Mouse (Mus musculus): ENCODE measurements around the gene Rtn1. TPM values are rescaled to one million over a fixed set of nuclear protein-coding genes. Genes with fewer than 3 reads are reported as not detected.
A peak's percentile ranks its signal among the peaks of the same experiment; 100 is the strongest.

The Rtn1 gene
- total RNA-seq (2018; cell fraction: chromatin; rRNA removed), result 1 to 10 TPM in 12 of 26 experiments, under 1 TPM in 14; 0.33 to 5.9 (median 0.90) TPM
- 1 to 10 TPM in 16 of 26 experiments, under 1 TPM in 10; 0.68 to 2.0 (median 1.1) TPM for total RNA-seq (2018; cell fraction: cytosol; rRNA removed)
- total RNA-seq (2018; cell fraction: nucleus; rRNA removed), result 1 to 10 TPM in 25 of 26 experiments, under 1 TPM in 1; 0.99 to 7.8 (median 2.0) TPM
- polyA plus RNA-seq (2018), result 0.77 to 2.3 TPM (median 0.85 TPM) in 3 replicates

DNA sequence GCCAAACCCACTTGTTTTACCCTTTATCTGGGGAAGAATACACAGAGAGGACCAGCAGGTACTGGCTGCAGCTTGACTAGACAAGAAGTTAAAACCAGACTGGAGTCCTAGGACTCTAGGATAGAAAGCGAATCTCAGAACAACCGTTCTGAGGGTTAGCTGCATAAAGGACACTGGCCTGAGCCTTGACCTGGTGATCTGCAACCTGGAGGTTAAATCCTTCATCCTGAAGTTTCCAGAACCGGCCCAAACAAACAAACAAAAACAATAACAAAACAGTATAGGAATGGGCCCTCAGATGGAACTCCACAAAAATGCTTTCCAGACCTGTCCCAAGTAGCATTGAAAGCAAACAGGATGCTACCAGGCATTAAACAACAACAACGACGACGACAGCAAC is at the start of gene Rtn1:
Gene Rtn1 (minus strand): TSS at position 101 of the 400 bp plus-strand sequence.
- Histone ChIP-seq H3K36me3 (ENCODE audit: inconsistent target) (no peaks in the 10 kb centered on the region), H3K4me3 (ENCODE audit: inconsistent target) (peak within 1 kb of the TSS; percentile 34), H3K27ac (no peak within 1 kb of the TSS), H3K79me2 (ENCODE audit: inconsistent target) (no peaks in the 10 kb centered on the region)
- WGBS (ENCODE audit: missing documents), result 54% methylated on average over 6 of the region's 6 CpGs

DNA sequence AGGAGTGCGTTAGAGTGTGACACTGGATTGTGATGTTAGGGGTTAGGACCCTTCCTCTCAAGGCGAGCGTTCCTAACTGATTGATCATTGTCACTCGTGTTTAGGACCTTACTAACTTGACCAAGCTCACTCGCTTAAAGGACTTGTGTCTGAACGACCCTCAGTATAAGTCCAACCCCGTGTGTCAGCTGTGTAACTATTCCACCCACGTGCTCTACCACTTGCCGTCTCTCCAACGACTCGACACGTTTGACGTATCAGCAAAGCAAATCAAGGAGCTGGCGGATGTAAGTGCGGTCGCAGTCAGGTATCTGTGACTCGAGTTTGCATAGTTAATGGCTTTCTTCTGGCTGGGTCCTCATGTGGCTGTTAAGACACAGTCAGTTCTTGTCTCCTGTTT is 45.1 kb upstream of the Rtn1 start:
- no peaks in the 10 kb centered on the region for H3K36me3 ChIP-seq (ENCODE audit: inconsistent target)
- no peaks in the 10 kb centered on the region for H3K79me2 ChIP-seq (ENCODE audit: inconsistent target)
- no peak overlapping the region for H3K4me3 ChIP-seq (ENCODE audit: inconsistent target)
- WGBS (ENCODE audit: missing documents), result 94% methylated on average over 17 of the region's 17 CpGs
- H3K27ac ChIP-seq, result no peak overlapping the region

DNA sequence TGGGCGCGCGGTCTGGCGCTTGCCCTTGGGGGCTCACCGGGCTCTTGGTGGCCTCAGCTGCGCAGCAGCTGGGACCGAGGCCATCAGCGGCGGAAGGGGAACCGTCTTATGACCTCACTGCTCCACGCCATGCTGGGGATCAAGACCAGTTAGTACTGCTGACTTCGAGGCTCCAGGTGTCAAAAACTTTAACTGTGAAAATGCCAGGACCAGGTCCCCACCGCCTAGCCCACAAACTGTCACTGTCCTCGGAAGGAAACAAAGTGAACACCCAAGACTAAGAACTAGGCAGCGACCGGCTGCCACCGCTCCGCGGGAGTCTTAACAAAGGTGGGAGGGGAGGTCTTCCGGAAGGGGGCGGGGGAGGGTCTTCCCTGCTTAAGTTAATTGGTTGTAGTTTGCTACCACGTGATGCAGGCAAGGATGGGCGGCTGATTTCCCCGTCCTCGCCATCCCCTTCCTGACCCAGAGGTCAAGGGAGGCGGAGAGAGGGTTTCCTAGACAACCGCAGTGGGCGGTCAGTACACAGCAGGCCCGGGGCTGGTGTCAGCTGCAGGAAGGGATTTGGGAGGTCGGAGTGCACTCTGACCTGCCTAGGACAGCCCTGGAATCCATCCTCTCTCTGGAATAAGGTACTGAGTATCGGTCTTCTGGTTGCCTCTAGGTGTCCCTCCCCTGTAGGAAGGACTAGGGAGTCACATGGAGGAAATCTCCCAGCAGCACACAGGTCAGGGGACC is 33.2 kb upstream of the Rtn1 start, which contains the start of gene Lrrc9:
Gene Lrrc9 (plus strand): TSS at position 28 of the 738 bp plus-strand sequence.
- Histone ChIP-seq H3K4me3 (ENCODE audit: inconsistent target) (no peak within 1 kb of the TSS), H3K36me3 (ENCODE audit: inconsistent target) (no peaks in the 10 kb centered on the region), H3K27ac (no peak within 1 kb of the TSS), H3K79me2 (ENCODE audit: inconsistent target) (no peaks in the 10 kb centered on the region)
- WGBS (ENCODE audit: missing documents), result 10% methylated on average over 31 of the region's 31 CpGs

DNA sequence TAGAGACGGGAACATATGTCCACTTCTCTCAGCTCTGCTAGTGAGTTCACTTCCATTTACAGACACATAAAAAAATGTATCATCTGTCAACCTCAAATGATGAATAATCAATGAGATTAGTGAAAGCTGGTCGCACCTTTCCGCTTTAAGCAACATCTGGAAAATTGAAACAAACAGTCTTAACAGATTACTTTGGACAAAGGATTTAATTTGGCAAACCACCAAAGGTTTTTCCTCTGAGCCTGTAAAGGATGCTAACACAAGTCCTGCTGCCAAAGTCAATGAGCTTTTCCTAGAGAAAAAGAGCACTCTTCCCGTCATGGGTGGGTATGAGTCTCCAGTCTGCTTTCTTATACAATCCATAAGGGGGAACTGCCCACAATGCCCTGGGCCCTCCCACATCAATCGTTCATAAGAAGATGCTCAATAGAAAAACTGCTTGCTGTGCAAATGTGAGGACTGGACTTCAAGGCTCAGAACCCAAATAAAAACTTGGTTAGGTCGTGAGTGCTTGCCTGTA is 30.2 kb upstream of the Rtn1 start:
- Histone ChIP-seq H3K27ac (no peak overlapping the region), H3K4me3 (ENCODE audit: inconsistent target) (no peak overlapping the region), H3K36me3 (ENCODE audit: inconsistent target) (no peaks in the 10 kb centered on the region), H3K79me2 (ENCODE audit: inconsistent target) (no peaks in the 10 kb centered on the region)
- WGBS (ENCODE audit: missing documents), result 86% methylated on average over 6 of the region's 6 CpGs

DNA sequence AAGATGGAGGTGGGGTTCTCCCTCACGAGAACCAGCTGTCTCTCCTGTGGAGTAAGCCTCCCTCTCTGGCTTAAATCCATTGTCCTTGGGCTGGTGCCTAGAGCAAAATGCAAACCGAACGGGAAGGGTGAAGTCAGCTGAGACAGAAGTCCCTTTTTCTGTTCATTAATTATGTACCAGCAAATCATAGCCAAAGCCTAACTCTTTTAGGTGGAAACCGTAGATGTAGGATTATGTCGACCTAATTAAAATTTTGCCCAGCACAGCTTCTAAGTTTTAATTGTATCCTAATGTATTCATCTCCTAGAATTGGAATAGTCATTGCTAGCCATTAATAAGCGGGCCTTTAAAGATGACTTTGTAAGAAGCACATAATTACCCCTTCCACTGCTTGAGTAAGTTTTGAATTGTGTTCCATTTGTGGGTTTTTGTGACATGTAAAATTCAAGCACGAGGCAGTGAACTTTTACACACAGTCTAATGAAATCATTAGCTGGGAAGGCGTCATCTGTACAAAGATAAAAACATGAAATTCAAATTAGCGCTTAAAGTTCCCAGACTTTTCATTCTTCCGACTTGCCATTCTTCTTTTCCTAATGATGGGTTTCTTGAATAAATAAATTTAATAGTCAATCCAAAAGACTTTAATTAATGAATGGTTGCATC is 29.0 kb upstream of the Rtn1 start:
- Histone ChIP-seq H3K27ac (no peak overlapping the region), H3K79me2 (ENCODE audit: inconsistent target) (no peaks in the 10 kb centered on the region), H3K4me3 (ENCODE audit: inconsistent target) (no peak overlapping the region), H3K36me3 (ENCODE audit: inconsistent target) (no peaks in the 10 kb centered on the region)
- 91% methylated on average over 10 of the region's 10 CpGs for WGBS (ENCODE audit: missing documents)

DNA sequence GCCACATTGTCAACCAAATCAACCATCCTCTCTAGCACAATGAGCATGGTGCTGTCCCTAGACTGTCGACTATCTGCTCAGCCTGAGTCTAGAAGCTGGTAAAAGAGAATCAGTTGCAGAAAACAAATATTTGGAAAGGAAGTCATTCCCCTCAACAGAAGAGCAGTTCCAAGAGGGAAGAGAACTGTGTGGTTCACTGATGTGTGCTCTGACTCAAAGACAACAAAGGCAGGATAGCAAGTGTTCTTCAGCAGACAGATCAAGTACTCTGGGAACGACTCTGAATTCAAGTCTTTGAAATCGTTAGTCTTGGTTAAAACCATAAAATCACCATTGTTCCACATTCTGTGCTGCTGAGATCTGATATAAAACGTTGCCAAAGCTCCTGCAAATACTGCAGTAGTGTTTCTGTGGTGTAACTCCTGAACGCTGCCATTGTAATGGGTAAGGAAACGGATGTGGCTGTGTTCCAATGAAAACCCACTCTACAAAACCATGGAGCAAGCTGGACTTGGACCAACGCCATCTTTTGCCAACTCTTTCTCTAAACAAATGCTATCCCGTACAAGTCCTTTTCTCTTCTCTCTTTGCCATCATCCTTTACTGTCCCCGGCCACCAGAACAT is 24.5 kb upstream of the Rtn1 start:
- Histone ChIP-seq H3K4me3 (ENCODE audit: inconsistent target) (no peak overlapping the region), H3K27ac (no peak overlapping the region), H3K36me3 (ENCODE audit: inconsistent target) (no peaks in the 10 kb centered on the region), H3K79me2 (ENCODE audit: inconsistent target) (no peaks in the 10 kb centered on the region)
- 75% methylated on average over 9 of the region's 9 CpGs for WGBS (ENCODE audit: missing documents)

DNA sequence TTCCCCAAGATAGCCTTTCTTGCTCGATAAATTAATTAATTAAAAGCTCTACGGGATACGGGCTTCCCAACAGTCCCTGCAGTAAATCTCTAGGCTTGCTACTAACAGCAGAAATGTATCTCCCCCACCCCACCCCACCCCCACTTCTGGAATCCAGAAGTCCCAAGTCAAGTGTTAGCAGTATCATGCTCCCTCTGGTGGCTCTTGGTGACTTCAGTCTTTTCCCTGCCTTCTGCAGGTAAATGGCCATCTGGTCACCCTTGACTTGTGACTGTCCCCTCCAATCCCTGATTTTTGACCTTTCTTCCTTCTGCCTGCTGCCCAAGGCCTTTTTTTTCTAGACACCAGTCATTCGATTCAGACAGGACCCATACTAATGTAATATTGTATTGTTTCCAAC is 23.4 kb upstream of the Rtn1 start:
- no peaks in the 10 kb centered on the region for H3K36me3 ChIP-seq (ENCODE audit: inconsistent target)
- H3K27ac ChIP-seq, result no peak overlapping the region
- 84% methylated on average over 4 of the region's 4 CpGs for WGBS (ENCODE audit: missing documents)
- no peaks in the 10 kb centered on the region for H3K79me2 ChIP-seq (ENCODE audit: inconsistent target)
- no peak overlapping the region for H3K4me3 ChIP-seq (ENCODE audit: inconsistent target)

DNA sequence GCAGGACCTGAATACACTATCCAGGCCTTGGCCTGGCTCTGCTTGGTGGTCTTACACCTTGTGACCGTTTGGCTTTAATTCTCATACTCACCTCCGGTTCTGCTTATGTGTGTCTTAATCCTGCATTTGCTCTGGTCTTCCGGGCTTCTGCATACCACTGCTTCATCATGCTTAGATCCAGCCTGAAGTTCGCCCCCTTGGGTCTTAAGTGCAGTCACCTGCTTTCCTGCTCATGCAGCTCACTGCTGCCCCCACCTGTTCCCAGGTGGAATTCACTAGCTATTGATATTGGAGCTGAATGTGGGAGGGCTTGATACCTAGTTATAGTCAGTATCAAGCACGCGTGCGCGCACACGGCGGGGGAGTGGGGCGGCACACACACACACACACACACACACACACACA is 18.9 kb upstream of the Rtn1 start:
- no peaks in the 10 kb centered on the region for H3K36me3 ChIP-seq (ENCODE audit: inconsistent target)
- WGBS (ENCODE audit: missing documents), result 18% methylated on average over 11 of the region's 11 CpGs
- no peak overlapping the region for H3K27ac ChIP-seq
- no peak overlapping the region for H3K4me3 ChIP-seq (ENCODE audit: inconsistent target)
- H3K79me2 ChIP-seq (ENCODE audit: inconsistent target), result no peaks in the 10 kb centered on the region

DNA sequence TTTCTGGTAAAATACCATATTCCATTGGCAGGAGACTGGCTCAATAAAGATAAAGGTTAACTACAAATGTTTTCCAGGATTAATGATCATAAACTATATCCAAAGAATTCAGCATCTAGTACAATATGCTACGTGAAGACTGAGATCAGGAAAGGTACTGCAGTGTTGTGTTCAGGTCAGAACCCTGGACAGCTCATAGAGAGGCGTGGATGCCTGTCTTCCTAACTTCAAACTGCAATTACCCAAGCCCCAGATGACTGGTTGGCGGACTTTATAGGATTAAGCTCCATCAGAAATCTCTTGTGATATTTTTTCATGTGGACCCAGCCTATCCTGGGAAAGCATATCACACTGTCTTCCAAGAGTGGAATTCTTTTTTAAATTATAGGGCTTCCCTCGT is 13.8 kb upstream of the Rtn1 start:
- WGBS (ENCODE audit: missing documents), result 45% methylated on average over 4 of the region's 4 CpGs
- Histone ChIP-seq H3K79me2 (ENCODE audit: inconsistent target) (no peaks in the 10 kb centered on the region), H3K36me3 (ENCODE audit: inconsistent target) (no peaks in the 10 kb centered on the region), H3K27ac (no peak overlapping the region), H3K4me3 (ENCODE audit: inconsistent target) (no peak overlapping the region)

DNA sequence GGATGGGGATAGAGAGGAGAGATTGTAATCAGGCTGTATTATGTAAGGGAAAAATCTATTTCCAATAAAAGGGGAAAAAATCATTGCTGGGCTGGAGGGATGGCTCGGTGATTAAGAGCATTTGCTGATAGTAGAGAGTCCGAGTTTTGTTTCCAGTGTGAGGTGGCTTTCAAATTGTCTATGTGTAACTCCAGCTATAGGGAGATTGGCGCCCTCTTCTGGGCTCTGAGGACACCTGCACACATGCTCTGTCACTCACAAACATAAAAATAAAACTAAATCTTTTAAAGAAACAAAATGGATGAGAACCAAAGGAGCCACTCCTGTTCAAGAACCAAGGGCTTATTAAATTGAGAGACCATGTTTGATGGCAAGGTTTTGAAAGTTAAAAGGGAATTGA is 8.9 kb upstream of the Rtn1 start:
- 45% methylated on average over 3 of the region's 3 CpGs for WGBS (ENCODE audit: missing documents)
- H3K27ac ChIP-seq, result no peak overlapping the region
- no peaks in the 10 kb centered on the region for H3K36me3 ChIP-seq (ENCODE audit: inconsistent target)

DNA sequence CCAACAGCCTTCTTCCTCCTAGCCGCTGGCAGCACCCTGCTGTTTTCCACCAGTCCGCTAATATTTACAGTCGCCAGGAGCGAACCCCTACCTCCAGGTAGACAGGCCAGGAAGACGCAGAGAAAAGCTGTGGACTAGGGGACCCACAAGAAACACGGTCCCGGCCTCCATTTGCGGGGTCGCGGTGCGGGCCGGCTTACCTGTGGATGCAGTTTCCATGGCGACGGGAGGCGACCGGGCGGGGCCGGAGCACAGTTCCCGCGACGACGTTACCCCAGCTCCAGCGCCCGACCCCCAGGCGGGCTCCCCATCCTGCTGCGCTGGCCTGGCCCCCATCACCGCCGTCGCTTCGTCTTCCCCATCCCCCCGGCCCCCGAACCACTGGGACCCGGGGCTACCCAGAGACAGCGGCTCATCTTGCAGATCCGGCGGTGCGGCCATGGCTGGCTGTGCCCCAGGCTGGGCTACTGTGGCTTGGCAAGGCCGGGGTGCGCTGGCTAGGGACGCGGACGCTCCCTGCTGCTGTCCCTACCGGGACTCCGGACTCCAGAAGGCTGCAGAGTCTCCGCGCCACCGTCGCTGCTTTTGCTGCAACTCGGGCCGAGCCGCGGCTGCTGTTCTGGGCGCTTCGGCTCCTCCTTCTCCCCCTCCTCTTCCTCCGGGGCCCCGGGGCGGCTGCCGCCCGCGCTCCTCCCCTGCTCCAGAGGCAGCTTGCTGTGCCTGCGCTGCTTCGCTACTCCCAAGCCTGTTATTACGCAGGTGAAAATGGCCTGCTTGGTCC is 553 bp downstream of the Rtn1 start:
- WGBS (ENCODE audit: missing documents), result 2% methylated on average over 62 of the region's 63 CpGs
- no peak overlapping the region for H3K27ac ChIP-seq
- H3K4me3 ChIP-seq (ENCODE audit: inconsistent target), result peak overlapping the region; percentile 34
- H3K36me3 ChIP-seq (ENCODE audit: inconsistent target), result no peaks in the 10 kb centered on the region
- no peaks in the 10 kb centered on the region for H3K79me2 ChIP-seq (ENCODE audit: inconsistent target)

More for the DNA sequence above, 8.9 kb upstream of the Rtn1 start:
- Histone ChIP-seq H3K4me3 (ENCODE audit: inconsistent target) (no peak overlapping the region), H3K79me2 (ENCODE audit: inconsistent target) (no peaks in the 10 kb centered on the region)

DNA sequence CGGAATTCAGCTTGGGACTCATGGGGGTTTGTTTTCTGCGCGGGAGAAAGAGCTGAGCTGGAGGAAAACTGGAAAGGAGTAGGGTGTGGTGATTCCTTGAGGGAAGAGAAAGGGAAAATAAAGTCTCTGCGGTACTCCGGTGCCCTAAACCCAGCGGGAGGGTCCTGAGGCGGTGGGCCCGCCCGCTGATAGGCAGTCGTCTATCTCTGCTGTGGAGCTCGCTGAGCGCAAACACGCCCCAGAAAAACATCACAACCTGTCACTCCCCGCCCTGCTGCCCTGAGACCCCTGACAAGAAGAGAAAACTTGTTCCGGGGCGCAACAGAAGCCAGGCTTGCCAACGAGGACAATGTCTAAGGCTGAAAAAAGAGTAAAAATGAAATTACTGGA is 1.1 kb downstream of the Rtn1 start:
- 2% methylated on average over 17 of the region's 17 CpGs for WGBS (ENCODE audit: missing documents)
- Histone ChIP-seq H3K27ac (no peak overlapping the region), H3K4me3 (ENCODE audit: inconsistent target) (peak overlapping the region; percentile 34), H3K36me3 (ENCODE audit: inconsistent target) (no peaks in the 10 kb centered on the region), H3K79me2 (ENCODE audit: inconsistent target) (no peaks in the 10 kb centered on the region)

DNA sequence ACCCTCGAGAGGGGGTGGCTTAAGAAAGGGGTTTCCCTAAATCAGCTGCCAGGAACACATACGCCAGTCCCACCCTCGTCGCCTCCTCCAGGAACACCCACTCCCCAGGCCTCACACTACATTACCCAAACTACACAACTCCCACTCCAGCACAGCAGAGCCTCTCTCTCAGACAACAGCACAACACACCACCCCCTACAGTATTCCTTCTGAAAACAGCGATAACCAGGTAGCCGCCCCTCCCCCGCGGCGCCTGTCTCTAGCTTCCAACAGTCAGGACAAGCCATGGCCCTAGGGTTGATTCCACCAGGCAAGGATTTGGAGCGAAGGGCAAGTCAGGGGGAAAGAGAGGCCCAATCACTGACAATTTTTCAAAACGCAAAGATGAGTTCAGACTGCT is 1.7 kb downstream of the Rtn1 start:
- 34% methylated on average over 11 of the region's 11 CpGs for WGBS (ENCODE audit: missing documents)
- Histone ChIP-seq H3K36me3 (ENCODE audit: inconsistent target) (no peaks in the 10 kb centered on the region), H3K79me2 (ENCODE audit: inconsistent target) (no peaks in the 10 kb centered on the region), H3K27ac (no peak overlapping the region), H3K4me3 (ENCODE audit: inconsistent target) (peak overlapping the region; percentile 34; the same call in 1 of the 2 replicates)

DNA sequence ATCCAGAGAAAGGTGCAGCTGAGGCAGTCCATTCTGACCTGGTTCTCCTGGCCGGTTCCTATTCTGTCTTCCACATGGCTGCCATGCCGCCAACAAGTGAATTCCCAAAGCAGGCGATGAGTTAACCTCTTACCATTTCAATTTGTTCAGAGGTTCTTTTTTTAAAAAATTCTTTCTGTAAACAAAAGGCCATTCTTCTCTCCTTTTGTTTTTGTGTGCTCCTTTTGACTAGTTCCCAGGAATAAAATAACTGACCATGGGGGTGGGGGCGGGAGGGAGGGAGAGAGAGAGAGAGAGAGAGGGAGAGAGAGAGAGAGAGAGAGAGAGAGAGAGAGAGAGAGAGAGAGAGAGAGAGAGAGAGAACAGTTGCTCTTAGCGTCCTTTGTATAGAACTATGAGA is 3.8 kb downstream of the Rtn1 start:
- Histone ChIP-seq H3K27ac (no peak overlapping the region), H3K79me2 (ENCODE audit: inconsistent target) (no peaks in the 10 kb centered on the region), H3K36me3 (ENCODE audit: inconsistent target) (no peaks in the 10 kb centered on the region), H3K4me3 (ENCODE audit: inconsistent target) (no peak overlapping the region)
- 79% methylated on average over 4 of the region's 5 CpGs for WGBS (ENCODE audit: missing documents)
